In genomic region chr11:75213372-75214080, GRCm38 (mm10) we compare ENCODE assay signal across 8 mouse cellular contexts. TPM values are rescaled to one million over a fixed set of nuclear protein-coding genes. Genes with fewer than 3 reads are reported as not detected.
DNase-seq lines count a peak whose midpoint lies in the region; ATAC-seq and TF ChIP-seq lines count a peak whose summit lies in the region.

No protein-coding gene starts in this region.

- no peaks in the 10 kb centered on the region for H3K36me3 ChIP-seq in heart, embryonic 11.5 days (ENCODE audit: control insufficient read depth, insufficient read depth, low read length)
- no peaks in the 10 kb centered on the region for H3K36me3 ChIP-seq in kidney, embryonic 15.5 days
- no peaks in the 10 kb centered on the region for H3K36me3 ChIP-seq in lung, postnatal 0 days (ENCODE audit: insufficient read depth, low read length)
- no peaks in the 10 kb centered on the region for H3K36me3 ChIP-seq in stomach, embryonic 16.5 days (ENCODE audit: control insufficient read depth, insufficient read depth, low read length)

- H3K9me3 ChIP-seq in heart, embryonic 11.5 days (replicated peaks; ENCODE audit: control insufficient read depth, low read length), result no peaks in the 10 kb centered on the region
- H3K9me3 ChIP-seq in kidney, embryonic 15.5 days (replicated peaks), result no peaks in the 10 kb centered on the region
- H3K9me3 ChIP-seq in lung, postnatal 0 days (ENCODE audit: low read length), result no peaks in the 10 kb centered on the region
- no peaks in the 10 kb centered on the region for H3K9me3 ChIP-seq in stomach, embryonic 16.5 days (replicated peaks; ENCODE audit: control insufficient read depth, low read length)

- no peak for TF ChIP-seq POLR2A in cerebellum, adult 2 months (IDR thresholded peaks at IDR 0.05; ENCODE audit: borderline replicate concordance, insufficient read depth, low read length)

- H3K4me3 ChIP-seq in cerebellum, adult 2 months (replicated peaks; ENCODE audit: insufficient read depth, low read depth, low read length), result peak overlapping the region; percentile 45
- H3K4me3 ChIP-seq in heart, embryonic 11.5 days (ENCODE audit: low read depth, low read length), result peak overlapping the region; percentile 34
- H3K4me3 ChIP-seq in kidney, embryonic 15.5 days (replicated peaks), result peak overlapping the region; percentile 38
- H3K4me3 ChIP-seq in lung, postnatal 0 days (ENCODE audit: low read depth, low read length), result peak overlapping the region; percentile 33
- peak overlapping the region; percentile 32 for H3K4me3 ChIP-seq in stomach, embryonic 16.5 days (replicated peaks; ENCODE audit: low read length)

- H3K4me2 ChIP-seq in heart, embryonic 11.5 days, result peak overlapping the region; percentile 75
- H3K4me2 ChIP-seq in kidney, embryonic 15.5 days, result peak overlapping the region; percentile 69
- H3K4me2 ChIP-seq in lung, postnatal 0 days (replicated peaks; ENCODE audit: low read depth, low read length), result peak overlapping the region; percentile 63
- H3K4me2 ChIP-seq in stomach, embryonic 16.5 days (ENCODE audit: low read depth, low read length), result peak overlapping the region; percentile 55

- no peak for TF ChIP-seq CTCF in cerebellum, adult 2 months (IDR thresholded peaks at IDR 0.05; ENCODE audit: borderline replicate concordance, insufficient read depth, low read depth, low read length)
- TF ChIP-seq CTCF in lung, postnatal 0 days (IDR thresholded peaks at IDR 0.05), result no peak

- H3K27me3 ChIP-seq in cerebellum, adult 2 months (ENCODE audit: control insufficient read depth, insufficient read depth, low read length), result no peaks in the 10 kb centered on the region
- 0 out of 2 replicates have a peak, but pooled peaks cover 7% of the 10 kb centered on the region for H3K27me3 ChIP-seq in heart, embryonic 11.5 days (ENCODE audit: control insufficient read depth, insufficient read depth, low read length)
- no peaks in the 10 kb centered on the region for H3K27me3 ChIP-seq in kidney, embryonic 15.5 days
- no peaks in the 10 kb centered on the region for H3K27me3 ChIP-seq in lung, postnatal 0 days (replicated peaks; ENCODE audit: insufficient read depth, low read length)
- no peaks in the 10 kb centered on the region for H3K27me3 ChIP-seq in stomach, embryonic 16.5 days (ENCODE audit: control insufficient read depth, insufficient read depth, low read length)

- 3% methylated on average over 35 of the region's 35 CpGs for WGBS in cerebellum, adult 2 months
- 7% methylated on average over 35 of the region's 35 CpGs for WGBS in heart, embryonic 11.5 days (ENCODE audit: insufficient replicate concordance)
- WGBS in kidney, embryonic 15.5 days, result 5% methylated on average over 34 of the region's 35 CpGs
- WGBS in lung, postnatal 0 days, result 11% methylated on average over 32 of the region's 35 CpGs
- WGBS in stomach, embryonic 16.5 days, result 6% methylated on average over 33 of the region's 35 CpGs

- H3K9ac ChIP-seq in heart, embryonic 11.5 days (ENCODE audit: low read depth, low read length), result peak overlapping the region; percentile 69
- peak overlapping the region; percentile 49 for H3K9ac ChIP-seq in kidney, embryonic 15.5 days
- H3K9ac ChIP-seq in lung, postnatal 0 days (replicated peaks; ENCODE audit: low read depth), result no peak overlapping the region; the same call in 1 of the 2 replicates
- peak overlapping the region; percentile 66 for H3K9ac ChIP-seq in stomach, embryonic 16.5 days (ENCODE audit: low read length)

- no peak for TF ChIP-seq EP300 in lung, postnatal 0 days (IDR thresholded peaks at IDR 0.05)

- H3K4me1 ChIP-seq in cerebellum, adult 2 months (ENCODE audit: control insufficient read depth, insufficient read depth, low read length), result peaks cover 56% of the 10 kb centered on the region
- H3K4me1 ChIP-seq in heart, embryonic 11.5 days (ENCODE audit: control insufficient read depth, insufficient read depth, low read length), result peaks cover 65% of the 10 kb centered on the region
- peaks cover 52% of the 10 kb centered on the region for H3K4me1 ChIP-seq in kidney, embryonic 15.5 days
- H3K4me1 ChIP-seq in lung, postnatal 0 days (ENCODE audit: insufficient read depth, low read depth, low read length), result peaks cover 7% of the 10 kb centered on the region; the same call in 1 of the 2 replicates
- peaks cover 26% of the 10 kb centered on the region for H3K4me1 ChIP-seq in stomach, embryonic 16.5 days (ENCODE audit: control insufficient read depth, insufficient read depth, low read length)

- DNase-seq in gastrocnemius, postnatal 10 days, result peak; percentile 46
- no peak for DNase-seq in gastrocnemius, adult 8-10 months (ENCODE audit: low spot score in 2 of 2)
- peak; percentile 66 to 70 for DNase-seq in cerebellum, adult 2 months
- DNase-seq in lung, postnatal 0 days (ENCODE audit: low spot score), result peak; percentile 61

- ATAC-seq in heart, embryonic 11.5 days (replicated peaks; ENCODE audit: insufficient number of reproducible peaks, low FRiP score, low TSS enrichment), result no peak
- peak; percentile 65 for ATAC-seq in kidney, embryonic 15.5 days (replicated peaks; ENCODE audit: low FRiP score)
- ATAC-seq in lung, postnatal 0 days, result peak; percentile 63
- peak; percentile 84 for ATAC-seq in stomach, embryonic 16.5 days (ENCODE audit: insufficient read depth, low FRiP score)
- ATAC-seq in frontal cortex, adult (ENCODE audit: low TSS enrichment), result no peak

- H3K27ac ChIP-seq in cerebellum, adult 2 months (ENCODE audit: insufficient read depth, low read length), result peak overlapping the region; percentile 87
- H3K27ac ChIP-seq in heart, embryonic 11.5 days (ENCODE audit: low read depth, low read length), result peak overlapping the region; percentile 57
- H3K27ac ChIP-seq in kidney, embryonic 15.5 days, result peak overlapping the region; percentile 93
- H3K27ac ChIP-seq in lung, postnatal 0 days (ENCODE audit: low read length), result 0 out of 2 replicates have a peak overlapping the region, but pooled peaks have one; percentile 26
- peak overlapping the region; percentile 82 for H3K27ac ChIP-seq in stomach, embryonic 16.5 days (ENCODE audit: low read length)

RNA-seq across cellular contexts. Expression of gene Rtn4rl1, which starts 19.9 kb away (rescaled TPM):
- 1 to 10 TPM; 3.2 to 3.8 TPM for total RNA-seq in gastrocnemius, postnatal 10 days (2021)
- total RNA-seq in gastrocnemius, adult 8-10 months (2022), result 1 to 10 TPM in 1 of 4 experiments, under 1 TPM in 3; 0.63 to 1.3 (median 0.94) TPM
- polyA plus RNA-seq in cerebellum, adult 2 months (2012; rRNA removed), result 23.9 and 28.6 TPM in 2 replicates
- 12.7 and 16.8 TPM in 2 replicates for polyA plus RNA-seq in heart, embryonic 11.5 days (2014; fragmentation: Nextera tagmentation; extraction: Ambion mirVana)
- 3.4 and 3.6 TPM in 2 replicates for polyA plus RNA-seq in kidney, embryonic 15.5 days (2015; fragmentation: Nextera tagmentation; extraction: Ambion mirVana)
- 3.6 and 4.3 TPM in 2 replicates for polyA plus RNA-seq in lung, postnatal 0 days (2015; fragmentation: Nextera tagmentation; extraction: Ambion mirVana)
- 1.3 and 1.4 TPM in 2 replicates for polyA plus RNA-seq in stomach, embryonic 16.5 days (2015; fragmentation: Nextera tagmentation; extraction: Ambion mirVana)

RNA-seq across cellular contexts. Expression of gene Dph1, which starts 22.5 kb away (rescaled TPM):
- 1 to 10 TPM; 8.3 to 8.4 TPM for total RNA-seq in gastrocnemius, postnatal 10 days (2021)
- 1 to 10 TPM; 4.2 to 6.9 (median 5.4) TPM for total RNA-seq in gastrocnemius, adult 8-10 months (2022)
- polyA plus RNA-seq in cerebellum, adult 2 months (2012; rRNA removed), result 18.6 and 19.3 TPM in 2 replicates
- 16.5 and 21.0 TPM in 2 replicates for polyA plus RNA-seq in heart, embryonic 11.5 days (2014; fragmentation: Nextera tagmentation; extraction: Ambion mirVana)
- 24.6 and 26.3 TPM in 2 replicates for polyA plus RNA-seq in kidney, embryonic 15.5 days (2015; fragmentation: Nextera tagmentation; extraction: Ambion mirVana)
- polyA plus RNA-seq in lung, postnatal 0 days (2015; fragmentation: Nextera tagmentation; extraction: Ambion mirVana), result 11.3 and 14.8 TPM in 2 replicates
- polyA plus RNA-seq in stomach, embryonic 16.5 days (2015; fragmentation: Nextera tagmentation; extraction: Ambion mirVana), result 20.6 and 20.7 TPM in 2 replicates

RNA-seq across cellular contexts. Expression of gene Ovca2, which starts 34.9 kb away (rescaled TPM):
- total RNA-seq in gastrocnemius, postnatal 10 days (2021), result 1 to 10 TPM; 4.7 to 5.1 TPM
- total RNA-seq in gastrocnemius, adult 8-10 months (2022), result 1 to 10 TPM; 2.0 to 4.5 (median 2.3) TPM
- 15.3 and 16.3 TPM in 2 replicates for polyA plus RNA-seq in cerebellum, adult 2 months (2012; rRNA removed)
- polyA plus RNA-seq in heart, embryonic 11.5 days (2014; fragmentation: Nextera tagmentation; extraction: Ambion mirVana), result 23.4 and 24.6 TPM in 2 replicates
- polyA plus RNA-seq in kidney, embryonic 15.5 days (2015; fragmentation: Nextera tagmentation; extraction: Ambion mirVana), result 25.3 and 27.0 TPM in 2 replicates
- 19.7 and 22.0 TPM in 2 replicates for polyA plus RNA-seq in lung, postnatal 0 days (2015; fragmentation: Nextera tagmentation; extraction: Ambion mirVana)
- 19.4 and 23.2 TPM in 2 replicates for polyA plus RNA-seq in stomach, embryonic 16.5 days (2015; fragmentation: Nextera tagmentation; extraction: Ambion mirVana)

RNA-seq across cellular contexts. Expression of gene Hic1, which starts 44.2 kb away (rescaled TPM):
- total RNA-seq in gastrocnemius, postnatal 10 days (2021), result 10 to 100 TPM; 21.1 to 27.1 TPM
- total RNA-seq in gastrocnemius, adult 8-10 months (2022), result 1 to 10 TPM; 2.7 to 5.0 (median 4.0) TPM
- 3.0 and 3.7 TPM in 2 replicates for polyA plus RNA-seq in cerebellum, adult 2 months (2012; rRNA removed)
- polyA plus RNA-seq in heart, embryonic 11.5 days (2014; fragmentation: Nextera tagmentation; extraction: Ambion mirVana), result 2.5 and 3.0 TPM in 2 replicates
- 24.3 and 25.9 TPM in 2 replicates for polyA plus RNA-seq in kidney, embryonic 15.5 days (2015; fragmentation: Nextera tagmentation; extraction: Ambion mirVana)
- polyA plus RNA-seq in lung, postnatal 0 days (2015; fragmentation: Nextera tagmentation; extraction: Ambion mirVana), result 9.9 and 13.4 TPM in 2 replicates
- 5.1 and 5.9 TPM in 2 replicates for polyA plus RNA-seq in stomach, embryonic 16.5 days (2015; fragmentation: Nextera tagmentation; extraction: Ambion mirVana)

Comparison
In these comparisons a context has a peak if more than half of its experiments do, and no peak if none do; other contexts are left out.
1. DNase-seq: peak in gastrocnemius, postnatal 10 days (single experiment), cerebellum, adult 2 months (2 of 2) and lung, postnatal 0 days (single experiment); none in gastrocnemius, adult 8-10 months (0 of 2).
2. H3K27ac ChIP-seq: peak in every context shown above with its lines; median percentile 93 in kidney, embryonic 15.5 days; 87 in cerebellum, adult 2 months; 82 in stomach, embryonic 16.5 days; 57 in heart, embryonic 11.5 days; 26 in lung, postnatal 0 days.
3. ATAC-seq: peak in kidney, embryonic 15.5 days (single experiment), lung, postnatal 0 days (single experiment) and stomach, embryonic 16.5 days (single experiment); none in heart, embryonic 11.5 days (single experiment) and frontal cortex, adult (single experiment).
4. Peak in every context shown above with its lines, with median percentiles within 50 percentile points of each other: H3K4me3 ChIP-seq and H3K4me2 ChIP-seq.